Mouse (Mus musculus) liver, postnatal 0 days (tissue): ENCODE data around the gene Krtap4-2.

Source experiments
- CTCF ChIP-seq: sonication (generic); IDR thresholded peaks from 2 replicates; pipeline ENCODE4 v1.5.1; 2016; ENCODE audit warnings: antibody characterized with exemption, low read depth
- EP300 ChIP-seq: IDR thresholded peaks from 2 replicates; pipeline ENCODE4 v1.6.1; 2016; ENCODE audit warnings: antibody characterized with exemption, low read depth, mild to moderate bottlenecking

DNA sequence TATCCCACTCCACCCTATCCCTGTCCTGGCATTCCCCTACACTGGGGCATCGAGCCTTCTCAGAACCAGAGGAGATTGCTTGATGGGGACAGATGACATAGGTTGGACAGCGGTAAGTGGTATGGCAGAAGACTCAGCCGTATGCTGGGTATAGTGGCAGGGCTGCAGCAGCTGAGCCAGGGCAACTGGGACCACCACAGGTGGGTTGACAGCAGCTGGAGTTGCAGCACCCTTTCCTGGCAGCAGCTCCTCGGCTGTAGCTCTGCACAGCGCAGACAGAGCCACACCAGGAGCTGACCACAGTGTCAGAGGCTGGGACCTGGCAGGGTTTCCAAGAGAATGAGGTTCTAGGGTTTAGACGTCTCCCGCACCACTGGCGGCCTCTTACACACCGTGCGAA is 27.9 kb upstream of the Krtap4-2 start:
- TF ChIP-seq EP300 (no peak), CTCF (no peak)
